Mouse (Mus musculus): ENCODE results near the gene Pnma1.

DNA sequence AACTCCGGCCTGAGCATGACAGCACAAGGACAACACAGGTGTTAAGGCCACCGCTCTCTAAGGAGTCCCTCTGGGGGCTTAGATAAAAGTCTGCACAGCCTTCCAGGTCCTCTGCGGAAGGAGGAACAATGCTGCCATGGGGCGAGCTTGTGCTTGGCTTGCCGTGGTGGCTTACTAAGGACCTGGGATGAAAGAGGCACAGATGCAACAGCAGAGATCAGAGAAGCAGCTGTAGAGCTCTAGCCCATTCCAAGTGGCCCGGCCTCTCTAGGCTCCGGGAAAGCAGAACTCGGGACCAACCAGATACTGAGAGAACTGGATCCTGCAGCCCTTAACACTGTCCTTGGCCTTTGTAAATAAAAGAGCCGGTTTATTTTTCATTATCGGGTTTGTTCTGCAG lies 3.6 kb upstream of the Pnma1 start:
- TF ChIP-seq CTCF (IDR thresholded peaks at IDR 0.05; ENCODE audit: low read depth, low read length) (no peak), EP300 (IDR thresholded peaks at IDR 0.05; ENCODE audit: insufficient read depth, low read depth, low read length) (no peak), POLR2A (IDR thresholded peaks at IDR 0.05; ENCODE audit: insufficient read depth, low read length) (no peak)
